Mouse (Mus musculus): ENCODE data around the gene Synj2bp. TPM values are rescaled to one million over a fixed set of nuclear protein-coding genes. Genes with fewer than 3 reads are reported as not detected.
"Not testable (repeated sequence)": the region's sequence is repeated elsewhere in the genome, so short reads cannot be mapped to it uniquely, and the experiment has no call there.

Synj2bp gene
- 33.5 and 35.2 TPM in 2 replicates for polyA plus RNA-seq (2015; fragmentation: Nextera tagmentation; extraction: Ambion mirVana)

GRCm38 (mm10) chr12:81532316-81533028 is at the start of gene Synj2bp, which contains the start of gene Gm20498:
Gene Synj2bp (minus strand): TSS chr12:81532911.
Gene Gm20498 (minus strand): TSS chr12:81532905.
- H3K36me3 ChIP-seq (ENCODE audit: control insufficient read depth, insufficient read depth) = no peaks in the 10 kb centered on the region
- no peaks in the 10 kb centered on the region for H3K27me3 ChIP-seq (ENCODE audit: control insufficient read depth, insufficient read depth, low read length)
- peak within 1 kb of the TSS; percentile 73 for H3K27ac ChIP-seq (ENCODE audit: low read length)
- H3K9me3 ChIP-seq (replicated peaks; ENCODE audit: control insufficient read depth, low read length) = no peaks in the 10 kb centered on the region
- H3K4me3 ChIP-seq (ENCODE audit: low read length) = peak within 1 kb of the TSS; percentile 82
- H3K4me1 ChIP-seq (ENCODE audit: control insufficient read depth, insufficient read depth, low read length) = peaks cover 6% of the 10 kb centered on the region
- peak; percentile 95 for ATAC-seq (replicated peaks; ENCODE audit: extremely low read depth, insufficient read depth, low FRiP score)
- under 1% methylated on average over 46 of the region's 46 CpGs for WGBS
- H3K9ac ChIP-seq (ENCODE audit: low read length) = peak within 1 kb of the TSS; percentile 83
- H3K4me2 ChIP-seq (ENCODE audit: low read depth, low read length) = peak within 1 kb of the TSS; percentile 78

- Histone ChIP-seq H3K9ac (ENCODE audit: low read length) (no peak within 1 kb of the TSS), H3K4me2 (ENCODE audit: low read depth, low read length) (no peak within 1 kb of the TSS), H3K27ac (ENCODE audit: low read length) (no peak within 1 kb of the TSS), H3K36me3 (ENCODE audit: control insufficient read depth, insufficient read depth) (peaks cover 11% of the 10 kb centered on the region; the same call in 1 of the 2 replicates), H3K9me3 (replicated peaks; ENCODE audit: control insufficient read depth, low read length) (no peaks in the 10 kb centered on the region), H3K27me3 (ENCODE audit: control insufficient read depth, insufficient read depth, low read length) (no peaks in the 10 kb centered on the region), H3K4me1 (ENCODE audit: control insufficient read depth, insufficient read depth, low read length) (no peaks in the 10 kb centered on the region), H3K4me3 (ENCODE audit: low read length) (no peak within 1 kb of the TSS)
- 89% methylated on average over 1 of the region's 1 CpGs for WGBS
- ATAC-seq (replicated peaks; ENCODE audit: extremely low read depth, insufficient read depth, low FRiP score) = no peak
Measured at GRCm38 (mm10) chr12:81568374-81568773, 35.7 kb upstream of the Synj2bp start, which contains the start of gene Adam21. Gene Adam21 (minus strand): TSS chr12:81568474.

GRCm38 (mm10) chr12:81567931-81568330 is 35.2 kb upstream of the Synj2bp start:
- no peaks in the 10 kb centered on the region for H3K27me3 ChIP-seq (ENCODE audit: control insufficient read depth, insufficient read depth, low read length)
- peaks cover 8% of the 10 kb centered on the region; the same call in 1 of the 2 replicates for H3K36me3 ChIP-seq (ENCODE audit: control insufficient read depth, insufficient read depth)
- no peak overlapping the region for H3K4me3 ChIP-seq (ENCODE audit: low read length)
- WGBS = 76% methylated on average over 5 of the region's 5 CpGs
- no peak overlapping the region for H3K4me2 ChIP-seq (ENCODE audit: low read depth, low read length)
- H3K4me1 ChIP-seq (ENCODE audit: control insufficient read depth, insufficient read depth, low read length) = no peaks in the 10 kb centered on the region
- H3K9ac ChIP-seq (ENCODE audit: low read length) = no peak overlapping the region
- no peak for ATAC-seq (replicated peaks; ENCODE audit: extremely low read depth, insufficient read depth, low FRiP score)
- no peak overlapping the region for H3K27ac ChIP-seq (ENCODE audit: low read length)
- no peaks in the 10 kb centered on the region for H3K9me3 ChIP-seq (replicated peaks; ENCODE audit: control insufficient read depth, low read length)

GRCm38 (mm10) chr12:81564173-81564572 is 31.5 kb upstream of the Synj2bp start:
- no peaks in the 10 kb centered on the region for H3K36me3 ChIP-seq (ENCODE audit: control insufficient read depth, insufficient read depth)
- no peak for ATAC-seq (replicated peaks; ENCODE audit: extremely low read depth, insufficient read depth, low FRiP score)
- no peak overlapping the region for H3K9ac ChIP-seq (ENCODE audit: low read length)
- no peaks in the 10 kb centered on the region for H3K9me3 ChIP-seq (replicated peaks; ENCODE audit: control insufficient read depth, low read length)
- no peak overlapping the region for H3K4me3 ChIP-seq (ENCODE audit: low read length)
- no peaks in the 10 kb centered on the region for H3K27me3 ChIP-seq (ENCODE audit: control insufficient read depth, insufficient read depth, low read length)
- H3K27ac ChIP-seq (ENCODE audit: low read length) = no peak overlapping the region
- H3K4me1 ChIP-seq (ENCODE audit: control insufficient read depth, insufficient read depth, low read length) = no peaks in the 10 kb centered on the region
- WGBS = 86% methylated on average over 3 of the region's 3 CpGs
- no peak overlapping the region for H3K4me2 ChIP-seq (ENCODE audit: low read depth, low read length)

- H3K9ac ChIP-seq (ENCODE audit: low read length) = no peak overlapping the region
- no peak for ATAC-seq (replicated peaks; ENCODE audit: extremely low read depth, insufficient read depth, low FRiP score)
Measured at GRCm38 (mm10) chr12:81549286-81549685, 16.6 kb upstream of the Synj2bp start.

GRCm38 (mm10) chr12:81547163-81547562 is 14.5 kb upstream of the Synj2bp start:
- 66% methylated on average over 4 of the region's 4 CpGs for WGBS
- H3K4me2 ChIP-seq (ENCODE audit: low read depth, low read length) = no peak overlapping the region
- no peak overlapping the region for H3K27ac ChIP-seq (ENCODE audit: low read length)
- no peaks in the 10 kb centered on the region for H3K4me1 ChIP-seq (ENCODE audit: control insufficient read depth, insufficient read depth, low read length)
- no peak overlapping the region for H3K9ac ChIP-seq (ENCODE audit: low read length)
- no peak for ATAC-seq (replicated peaks; ENCODE audit: extremely low read depth, insufficient read depth, low FRiP score)
- no peaks in the 10 kb centered on the region for H3K36me3 ChIP-seq (ENCODE audit: control insufficient read depth, insufficient read depth)
- H3K4me3 ChIP-seq (ENCODE audit: low read length) = no peak overlapping the region
- no peaks in the 10 kb centered on the region for H3K9me3 ChIP-seq (replicated peaks; ENCODE audit: control insufficient read depth, low read length)
- H3K27me3 ChIP-seq (ENCODE audit: control insufficient read depth, insufficient read depth, low read length) = no peaks in the 10 kb centered on the region

More at GRCm38 (mm10) chr12:81549286-81549685, 16.6 kb upstream of the Synj2bp start:
- Histone ChIP-seq H3K9me3 (replicated peaks; ENCODE audit: control insufficient read depth, low read length) (no peaks in the 10 kb centered on the region), H3K27me3 (ENCODE audit: control insufficient read depth, insufficient read depth, low read length) (no peaks in the 10 kb centered on the region), H3K4me3 (ENCODE audit: low read length) (no peak overlapping the region), H3K4me1 (ENCODE audit: control insufficient read depth, insufficient read depth, low read length) (no peaks in the 10 kb centered on the region), H3K27ac (ENCODE audit: low read length) (no peak overlapping the region), H3K36me3 (ENCODE audit: control insufficient read depth, insufficient read depth) (no peaks in the 10 kb centered on the region), H3K4me2 (ENCODE audit: low read depth, low read length) (no peak overlapping the region)
- 79% methylated on average over 3 of the region's 3 CpGs for WGBS

- WGBS = 34% methylated on average over 4 of the region's 4 CpGs
- Histone ChIP-seq H3K9ac (ENCODE audit: low read length) (peak overlapping the region; percentile 83), H3K27me3 (ENCODE audit: control insufficient read depth, insufficient read depth, low read length) (no peaks in the 10 kb centered on the region), H3K36me3 (ENCODE audit: control insufficient read depth, insufficient read depth) (no peaks in the 10 kb centered on the region), H3K9me3 (replicated peaks; ENCODE audit: control insufficient read depth, low read length) (no peaks in the 10 kb centered on the region), H3K4me2 (ENCODE audit: low read depth, low read length) (peak overlapping the region; percentile 78), H3K4me3 (ENCODE audit: low read length) (peak overlapping the region; percentile 82), H3K27ac (ENCODE audit: low read length) (peak overlapping the region; percentile 73), H3K4me1 (ENCODE audit: control insufficient read depth, insufficient read depth, low read length) (peaks cover 6% of the 10 kb centered on the region)
- ATAC-seq (replicated peaks; ENCODE audit: extremely low read depth, insufficient read depth, low FRiP score) = no peak
Measured at GRCm38 (mm10) chr12:81533029-81533419, 313 bp upstream of the Synj2bp start.

GRCm38 (mm10) chr12:81530587-81530986 is 2.1 kb downstream of the Synj2bp start:
- not testable (repeated sequence) for H3K4me3 ChIP-seq (ENCODE audit: low read length); H3K36me3 ChIP-seq (ENCODE audit: control insufficient read depth, insufficient read depth); H3K27me3 ChIP-seq (ENCODE audit: control insufficient read depth, insufficient read depth, low read length); H3K27ac ChIP-seq (ENCODE audit: low read length); H3K9ac ChIP-seq (ENCODE audit: low read length); H3K4me1 ChIP-seq (ENCODE audit: control insufficient read depth, insufficient read depth, low read length); H3K4me2 ChIP-seq (ENCODE audit: low read depth, low read length); H3K9me3 ChIP-seq (replicated peaks; ENCODE audit: control insufficient read depth, low read length); ATAC-seq (replicated peaks; ENCODE audit: extremely low read depth, insufficient read depth, low FRiP score)
- WGBS = 72% methylated on average over 8 of the region's 8 CpGs

GRCm38 (mm10) chr12:81496906-81497305 is 35.8 kb downstream of the Synj2bp start:
- H3K4me3 ChIP-seq (ENCODE audit: low read length); ATAC-seq (replicated peaks; ENCODE audit: extremely low read depth, insufficient read depth, low FRiP score); H3K9me3 ChIP-seq (replicated peaks; ENCODE audit: control insufficient read depth, low read length); H3K27me3 ChIP-seq (ENCODE audit: control insufficient read depth, insufficient read depth, low read length); H3K4me1 ChIP-seq (ENCODE audit: control insufficient read depth, insufficient read depth, low read length); H3K9ac ChIP-seq (ENCODE audit: low read length); H3K36me3 ChIP-seq (ENCODE audit: control insufficient read depth, insufficient read depth); H3K27ac ChIP-seq (ENCODE audit: low read length); H3K4me2 ChIP-seq (ENCODE audit: low read depth, low read length): not testable (repeated sequence)
- 96% methylated on average over 9 of the region's 9 CpGs for WGBS

All from heart, embryonic 16.5 days (tissue).